Mouse (Mus musculus) testis, adult 2 months (tissue): ENCODE results near the gene Las1l. TPM values are rescaled to one million over a fixed set of nuclear protein-coding genes. Genes with fewer than 3 reads are reported as not detected.
"Not testable (repeated sequence)": the region's sequence is repeated elsewhere in the genome, so short reads cannot be mapped to it uniquely, and the experiment has no call there.

Source experiments
- H3K27ac ChIP-seq: fragments of 200-500 bp; 2 replicates; pipeline ENCODE4 v1.5.1; 2012; ENCODE audit warnings: low read depth, low read length; ENCODE audit not compliant: control insufficient read depth, insufficient read depth
- H3K27me3 ChIP-seq: fragments of 200-500 bp; 2 replicates; pipeline ENCODE4 v1.6.1; 2012; ENCODE audit warnings: mild to moderate bottlenecking, low read length, moderate library complexity; ENCODE audit not compliant: control insufficient read depth, insufficient read depth
- H3K36me3 ChIP-seq: fragments of 200-500 bp; 2 replicates; pipeline ENCODE4 v1.6.1; 2012; ENCODE audit warnings: mild to moderate bottlenecking, low read length; ENCODE audit not compliant: control insufficient read depth, insufficient read depth
- H3K4me1 ChIP-seq: fragments of 200-500 bp; 2 replicates; pipeline ENCODE4 v1.6.1; 2012; ENCODE audit warnings: low read length; ENCODE audit not compliant: control insufficient read depth, insufficient read depth
- H3K4me3 ChIP-seq: fragments of 200-500 bp; 2 replicates; pipeline ENCODE4 v1.5.1; 2012; ENCODE audit warnings: low read depth, mild to moderate bottlenecking, low read length, moderate library complexity, mixed read lengths; ENCODE audit not compliant: control insufficient read depth
- CTCF ChIP-seq: fragments of 200-500 bp; IDR thresholded peaks from 2 replicates; pipeline ENCODE4 v1.5.1; 2012; ENCODE audit warnings: low read depth, mild to moderate bottlenecking, inconsistent platforms, low read length, moderate library complexity; ENCODE audit not compliant: control insufficient read depth, insufficient read depth, insufficient replicate concordance
- POLR2A ChIP-seq: fragments of 200-500 bp; IDR thresholded peaks from 2 replicates; pipeline ENCODE4 v1.6.1; 2012; ENCODE audit warnings: low read depth, mild to moderate bottlenecking, inconsistent platforms, low read length, moderate library complexity; ENCODE audit not compliant: control insufficient read depth
- polyA plus RNA-seq: library from polyadenylated mRNA; depleted of rRNA; stranded (reverse); fragments of >200 nt; gene quantifications from 2 replicates; pipeline ENCODE4 v1.2.3, GENCODE M21; 2012

The Las1l gene
- polyA plus RNA-seq, 1 experiment: 8.1 TPM

DNA sequence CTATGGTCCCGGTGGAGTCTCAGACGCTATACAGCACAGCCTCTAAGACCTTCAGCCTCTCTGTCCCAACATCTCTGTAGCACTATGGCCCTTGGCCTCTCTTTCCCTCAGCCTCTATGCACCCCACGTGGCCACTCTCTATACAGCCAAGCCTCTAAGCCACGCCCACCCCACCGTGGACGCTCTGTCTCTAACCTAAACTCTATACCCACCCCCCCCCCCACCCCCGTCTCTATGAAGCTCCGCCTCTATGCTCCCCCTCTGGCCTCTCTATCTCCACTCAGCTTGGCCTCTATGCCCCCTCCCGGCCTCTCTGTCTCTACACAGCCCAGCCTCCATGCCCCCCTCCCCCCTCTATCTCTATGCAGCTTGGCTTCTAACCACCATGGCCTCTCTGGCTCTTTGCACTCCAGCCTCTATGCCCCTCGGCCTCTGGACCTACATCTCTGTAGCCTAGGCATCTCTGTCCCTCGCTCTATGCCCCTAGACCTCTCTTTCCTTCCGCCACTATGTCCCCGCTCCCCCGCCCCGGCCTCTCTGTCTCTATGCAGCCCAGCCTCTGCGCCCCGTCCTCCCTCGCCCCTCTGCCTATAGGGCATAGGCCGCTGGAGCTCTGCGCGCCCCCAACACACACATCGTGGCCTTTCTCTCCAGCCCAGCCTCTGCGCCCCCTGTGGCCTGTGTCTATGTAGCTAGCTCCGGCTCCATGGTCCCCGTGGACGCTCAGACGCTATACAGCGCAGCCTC, 11.3 kb upstream of the Las1l start:
- Histone ChIP-seq H3K36me3 (no peaks in the 10 kb centered on the region), H3K4me1 (peaks cover 2% of the 10 kb centered on the region), H3K4me3 (peak overlapping the region; percentile 85), H3K27me3 (no peaks in the 10 kb centered on the region), H3K27ac (peak overlapping the region; percentile 87)
- TF ChIP-seq CTCF (no peak), POLR2A (no peak; the same call in 1 of the 2 replicates)

DNA sequence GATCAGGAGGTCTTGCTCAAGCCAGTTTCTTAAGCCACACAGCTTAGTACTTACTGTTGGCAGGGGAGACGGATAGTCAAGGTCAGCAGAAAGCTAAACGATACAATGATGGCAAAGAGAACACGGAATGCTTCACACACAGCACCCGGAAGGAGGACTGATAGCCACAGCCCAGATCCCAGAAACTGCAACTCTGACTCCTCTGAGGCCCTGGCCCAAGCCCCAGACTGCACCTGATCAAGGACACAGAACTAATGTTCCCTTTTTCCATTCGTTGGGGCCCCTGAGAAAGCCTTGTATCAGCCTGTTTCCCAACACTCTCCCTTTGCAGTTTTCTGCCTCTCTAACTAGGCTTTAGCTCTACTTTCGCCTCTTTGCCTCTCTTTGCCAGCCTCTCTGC, 8.3 kb upstream of the Las1l start:
- Histone ChIP-seq H3K4me1 (peaks cover 2% of the 10 kb centered on the region), H3K27me3 (no peaks in the 10 kb centered on the region), H3K36me3 (no peaks in the 10 kb centered on the region), H3K4me3 (no peak overlapping the region; the same call in 1 of the 2 replicates), H3K27ac (peak overlapping the region; percentile 63; the same call in 1 of the 2 replicates)
- TF ChIP-seq CTCF (no peak), POLR2A (no peak)

DNA sequence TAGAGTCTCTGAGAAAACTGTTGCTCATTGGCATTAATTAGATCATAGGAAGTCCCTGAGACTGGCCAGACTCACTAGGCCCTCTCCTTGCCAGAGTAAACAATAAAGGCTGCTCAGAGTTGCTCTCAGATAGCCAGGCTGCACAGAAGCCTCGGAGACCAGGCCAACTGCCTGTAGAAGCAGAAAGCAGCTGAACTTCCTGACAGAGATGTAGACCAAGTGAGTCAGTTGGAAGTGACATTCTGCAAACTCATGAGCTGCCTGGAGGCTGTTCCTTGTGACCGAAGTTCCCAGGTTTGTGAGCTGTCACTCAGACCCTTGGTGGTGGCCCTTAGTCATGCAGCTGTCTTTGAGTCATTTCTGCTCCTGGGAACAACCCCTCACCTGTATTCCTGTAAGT, 6.6 kb upstream of the Las1l start:
- H3K36me3 ChIP-seq: no peaks in the 10 kb centered on the region
- H3K4me3 ChIP-seq: no peak overlapping the region
- no peak for TF ChIP-seq CTCF
- no peak for TF ChIP-seq POLR2A
- peak overlapping the region; percentile 8; the same call in 1 of the 2 replicates for H3K27ac ChIP-seq
- H3K27me3 ChIP-seq: no peaks in the 10 kb centered on the region
- peaks cover 2% of the 10 kb centered on the region; the same call in 1 of the 2 replicates for H3K4me1 ChIP-seq

DNA sequence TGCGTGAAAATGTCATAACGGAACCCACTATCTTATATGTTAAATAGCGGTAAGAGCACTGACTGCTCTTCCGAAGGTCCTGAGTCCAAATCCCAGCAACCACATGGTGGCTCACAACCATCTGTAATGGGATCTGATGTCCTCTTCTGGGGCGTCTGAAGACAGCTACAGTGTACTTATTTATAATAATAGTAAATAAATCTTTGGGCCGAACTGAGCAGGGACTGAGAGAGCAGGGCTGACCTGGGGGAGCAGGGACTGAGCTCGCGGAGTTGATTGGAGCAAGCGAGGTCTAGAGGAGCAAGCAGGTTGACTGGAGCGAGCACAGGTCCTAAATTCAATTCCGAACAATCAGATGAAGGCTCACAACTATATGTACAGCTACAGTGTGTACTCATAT, 699 bp upstream of the Las1l start:
- not testable (repeated sequence) for H3K4me3 ChIP-seq, H3K36me3 ChIP-seq, H3K27ac ChIP-seq, H3K27me3 ChIP-seq, H3K4me1 ChIP-seq

DNA sequence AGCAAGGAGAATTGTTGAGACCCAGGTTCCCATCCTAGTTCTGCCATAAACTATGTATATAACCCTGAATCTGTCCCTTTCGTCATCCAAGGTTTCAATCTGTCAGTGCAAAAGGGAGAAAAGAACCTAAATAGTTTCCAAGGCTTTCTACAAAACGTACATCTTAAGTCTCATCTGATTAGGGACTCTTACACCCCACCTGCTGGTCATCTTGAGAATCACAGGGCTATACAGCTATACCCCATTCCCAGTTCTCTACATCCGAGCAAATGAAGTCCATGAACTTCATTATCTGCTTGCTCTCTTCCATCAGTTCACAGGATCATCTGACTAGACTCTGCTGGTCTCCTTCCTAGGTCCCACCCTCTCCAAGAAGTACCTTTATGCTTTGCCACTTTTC, 6.0 kb downstream of the Las1l start:
- no peaks in the 10 kb centered on the region for H3K36me3 ChIP-seq

DNA sequence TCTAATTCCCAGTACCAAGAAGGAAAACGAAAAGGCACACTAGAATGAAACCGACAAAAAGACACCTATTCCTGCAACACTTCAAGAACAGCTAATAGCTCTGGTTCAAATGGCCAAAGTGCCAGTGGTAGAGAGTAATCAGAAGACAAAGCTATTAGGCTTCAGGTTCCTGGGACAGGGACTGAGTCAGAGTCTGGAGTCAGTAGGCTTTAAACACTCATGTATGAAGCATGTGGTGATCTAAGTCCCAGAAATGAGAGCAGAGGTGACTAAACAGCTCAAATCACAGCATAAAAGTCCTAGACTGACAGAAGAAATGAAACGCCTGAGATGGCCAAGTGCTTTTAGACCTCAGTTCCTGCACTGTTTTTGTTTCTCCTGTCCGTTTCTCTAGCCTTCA, 8.6 kb downstream of the Las1l start:
- no peak overlapping the region for H3K4me3 ChIP-seq
- H3K27me3 ChIP-seq: no peaks in the 10 kb centered on the region
- H3K4me1 ChIP-seq: no peaks in the 10 kb centered on the region
- no peak overlapping the region for H3K27ac ChIP-seq
- H3K36me3 ChIP-seq: no peaks in the 10 kb centered on the region
- no peak for TF ChIP-seq POLR2A
- TF ChIP-seq CTCF: no peak

More for the DNA sequence above, 6.0 kb downstream of the Las1l start:
- Histone ChIP-seq H3K27me3 (no peaks in the 10 kb centered on the region), H3K27ac (no peak overlapping the region), H3K4me1 (no peaks in the 10 kb centered on the region; the same call in 1 of the 2 replicates), H3K4me3 (no peak overlapping the region)
- TF ChIP-seq CTCF: no peak
- no peak for TF ChIP-seq POLR2A

DNA sequence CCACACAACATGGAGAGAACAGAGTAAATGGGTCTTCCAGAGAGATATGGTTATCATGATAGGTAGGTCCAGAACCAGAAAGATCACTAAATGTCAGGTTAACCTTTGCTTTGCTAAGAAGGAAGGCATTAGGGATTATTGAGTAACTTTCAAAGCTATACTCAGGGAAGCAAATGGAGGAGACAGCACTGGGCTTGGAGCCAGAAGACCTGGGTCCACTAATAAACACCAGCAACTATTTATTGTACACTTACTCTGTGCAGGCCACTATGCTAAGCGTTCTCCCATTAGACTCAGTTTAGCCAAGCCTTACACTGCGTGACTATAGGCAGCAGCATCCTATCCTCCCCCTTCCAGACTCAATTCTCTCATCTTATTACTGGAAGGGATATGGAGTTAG, 11.3 kb downstream of the Las1l start:
- Histone ChIP-seq H3K4me1 (no peaks in the 10 kb centered on the region), H3K27ac (no peak overlapping the region), H3K4me3 (no peak overlapping the region), H3K36me3 (no peaks in the 10 kb centered on the region), H3K27me3 (no peaks in the 10 kb centered on the region)
- TF ChIP-seq CTCF (no peak), POLR2A (no peak)

DNA sequence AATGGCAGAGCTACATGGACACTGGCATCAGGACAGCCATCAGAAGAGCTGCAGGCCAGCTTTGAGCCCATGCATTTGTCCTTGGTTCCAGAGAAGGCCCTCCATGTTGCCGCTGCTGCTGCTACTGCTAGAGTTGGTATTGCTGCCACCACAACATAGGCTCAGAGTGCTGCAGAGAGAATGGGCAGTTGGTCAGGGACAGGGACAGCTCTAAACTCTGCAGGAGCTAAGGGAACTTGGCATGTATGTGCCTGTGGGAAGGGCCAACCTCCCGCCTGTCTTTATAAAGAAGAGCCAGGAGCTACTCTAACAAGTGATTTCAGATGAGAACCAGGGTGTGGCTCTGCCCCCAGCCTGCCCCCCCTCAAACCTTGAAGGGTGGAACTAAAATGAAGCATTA, 21.3 kb downstream of the Las1l start:
- H3K27ac ChIP-seq: no peak overlapping the region
- no peaks in the 10 kb centered on the region for H3K27me3 ChIP-seq
- TF ChIP-seq POLR2A (no peak), CTCF (no peak)
- no peaks in the 10 kb centered on the region for H3K4me1 ChIP-seq
- H3K36me3 ChIP-seq: no peaks in the 10 kb centered on the region
- H3K4me3 ChIP-seq: no peak overlapping the region
